Mouse (Mus musculus): Measurements from ENCODE around the gene Gm9887.
"Not testable (repeated sequence)": the region's sequence is repeated elsewhere in the genome, so short reads cannot be mapped to it uniquely, and the experiment has no call there.

The Gm9887 gene

DNA sequence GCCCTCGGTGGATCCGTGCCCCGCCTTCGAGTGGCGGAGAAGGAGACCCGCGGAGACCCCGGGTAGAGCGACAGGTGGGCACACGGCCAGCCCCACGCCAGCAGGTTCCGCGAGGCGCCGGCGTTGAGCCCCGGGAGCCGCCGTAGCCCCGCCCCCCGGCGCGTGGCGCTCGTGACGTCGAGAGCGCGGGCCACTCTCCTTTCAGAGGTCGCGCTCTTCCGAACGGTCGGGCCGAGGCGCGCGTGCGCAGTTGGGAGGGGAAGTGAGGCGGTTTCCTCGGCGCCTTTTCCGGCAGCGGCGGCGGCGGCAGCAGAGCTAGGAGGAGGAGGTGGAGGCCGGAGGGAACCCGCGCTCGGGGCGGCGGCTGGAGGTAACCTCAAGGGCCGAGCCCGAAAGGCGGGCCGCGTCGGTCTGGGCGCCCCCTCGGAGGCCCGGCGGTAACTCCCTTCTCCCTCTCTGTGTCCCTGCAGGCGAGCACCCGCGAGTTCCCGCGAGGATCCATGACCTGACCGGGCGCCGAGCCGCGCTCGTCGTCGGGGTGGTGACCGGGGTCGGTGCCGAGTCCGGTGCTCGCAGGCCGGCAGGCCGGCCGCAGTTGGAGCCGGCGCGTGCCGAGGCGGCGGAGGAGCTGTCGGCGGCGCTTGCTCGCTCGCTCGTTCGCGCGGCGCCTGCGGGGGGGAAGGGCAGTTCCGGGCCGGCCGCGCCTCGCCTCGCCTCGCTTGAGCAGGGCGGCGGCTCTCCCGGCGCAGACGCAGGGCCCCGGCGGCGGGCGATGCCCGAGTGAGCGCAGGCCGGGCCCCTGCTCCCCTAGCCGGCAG, at the start of gene Gm9887, which contains the start of gene Arf6:
Gene Gm9887, minus strand, starts transcription at position 605 of the 818 bp plus-strand sequence.
Gene Arf6, plus strand, starts transcription at position 297 of the 818 bp plus-strand sequence.
- peak; percentile 98 to 99 for DNase-seq

DNA sequence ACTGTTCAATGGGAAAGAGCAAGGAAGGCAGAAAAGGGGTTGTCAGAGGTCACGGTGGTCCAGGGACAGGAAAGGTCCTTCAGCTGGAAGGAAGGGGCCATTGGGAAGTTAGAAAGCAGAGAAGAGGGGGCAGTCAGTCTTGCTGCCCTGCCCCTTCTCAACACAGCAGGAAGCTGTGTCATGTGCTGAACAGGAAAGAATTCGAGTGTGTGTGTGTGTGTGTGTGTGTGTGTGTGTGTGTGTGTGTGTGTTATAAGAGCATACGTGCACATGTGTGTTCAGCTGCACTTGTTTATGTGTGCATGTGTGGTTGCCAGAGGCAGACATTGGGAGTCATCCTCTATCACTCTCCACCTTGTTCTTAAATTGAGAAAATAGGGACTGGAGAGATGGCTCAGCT, 48.5 kb upstream of the Gm9887 start:
- DNase-seq: no peak

DNA sequence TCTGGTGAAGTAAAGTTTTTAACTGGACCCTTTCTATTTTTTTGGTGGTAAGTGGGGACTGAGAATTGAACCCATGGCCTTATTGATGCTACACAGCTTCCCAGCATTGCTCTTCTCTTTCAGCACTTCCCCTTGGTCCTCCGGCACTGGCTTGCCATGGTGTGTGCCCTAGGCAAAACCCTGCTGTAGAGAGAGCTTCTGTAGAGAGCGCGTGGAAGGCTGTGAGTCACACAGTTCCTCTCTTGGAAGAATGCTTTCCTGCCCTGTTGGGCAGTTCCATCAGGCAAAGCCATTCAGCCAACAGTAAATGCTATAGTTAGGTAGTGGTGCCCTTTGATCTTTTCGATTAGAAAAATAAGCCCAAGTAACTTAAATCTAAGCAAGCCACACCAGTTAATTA, 47.3 kb upstream of the Gm9887 start:
- DNase-seq: no peak

DNA sequence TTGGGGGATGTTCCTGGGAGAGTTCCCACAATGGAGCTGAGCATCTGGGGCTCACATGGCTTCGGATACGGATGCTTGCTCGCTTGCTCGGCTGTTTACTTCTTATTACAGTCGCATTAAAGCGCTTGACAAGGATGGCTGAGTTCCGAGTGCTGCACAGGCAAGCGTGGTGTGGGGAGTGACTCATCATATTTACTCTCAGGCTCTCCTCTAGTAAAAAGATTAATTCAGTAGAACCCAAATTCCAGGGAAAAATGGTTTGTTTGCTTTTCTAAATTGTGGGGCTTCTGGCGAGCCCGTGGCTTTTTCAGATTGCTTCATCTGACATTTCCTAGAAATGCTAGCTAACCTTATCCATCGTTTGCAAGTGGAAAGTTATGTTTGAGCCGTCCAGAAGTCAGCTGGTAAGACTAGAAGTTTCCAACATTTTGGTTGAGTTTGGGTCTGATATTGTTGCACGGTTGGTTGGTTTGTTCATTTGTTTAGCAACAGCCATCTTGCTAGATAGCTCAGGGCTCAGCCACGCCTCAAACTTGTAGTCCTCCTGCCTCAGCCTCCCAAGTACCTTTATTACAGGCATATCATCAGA, 46.9 kb upstream of the Gm9887 start:
- DNase-seq: no peak

DNA sequence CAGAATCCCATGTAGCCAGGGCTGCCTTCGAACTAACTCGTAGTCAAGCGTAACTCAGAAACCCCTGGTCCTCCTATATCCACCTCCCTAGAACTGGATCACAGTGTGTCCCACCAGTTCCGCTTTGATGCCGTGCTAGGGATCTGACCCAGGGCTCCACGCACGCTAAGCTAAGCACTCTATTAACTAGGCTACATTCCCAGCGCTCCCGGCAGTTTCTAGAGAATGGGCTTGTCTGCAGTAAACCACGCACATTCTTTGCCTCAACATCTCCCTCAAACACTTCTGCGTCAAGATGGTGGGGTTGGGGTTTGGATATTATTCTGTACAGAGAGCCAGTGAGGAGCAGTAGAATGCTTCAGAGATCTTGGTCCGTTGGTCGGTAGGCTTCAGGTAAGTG, 46.3 kb upstream of the Gm9887 start:
- DNase-seq: no peak

DNA sequence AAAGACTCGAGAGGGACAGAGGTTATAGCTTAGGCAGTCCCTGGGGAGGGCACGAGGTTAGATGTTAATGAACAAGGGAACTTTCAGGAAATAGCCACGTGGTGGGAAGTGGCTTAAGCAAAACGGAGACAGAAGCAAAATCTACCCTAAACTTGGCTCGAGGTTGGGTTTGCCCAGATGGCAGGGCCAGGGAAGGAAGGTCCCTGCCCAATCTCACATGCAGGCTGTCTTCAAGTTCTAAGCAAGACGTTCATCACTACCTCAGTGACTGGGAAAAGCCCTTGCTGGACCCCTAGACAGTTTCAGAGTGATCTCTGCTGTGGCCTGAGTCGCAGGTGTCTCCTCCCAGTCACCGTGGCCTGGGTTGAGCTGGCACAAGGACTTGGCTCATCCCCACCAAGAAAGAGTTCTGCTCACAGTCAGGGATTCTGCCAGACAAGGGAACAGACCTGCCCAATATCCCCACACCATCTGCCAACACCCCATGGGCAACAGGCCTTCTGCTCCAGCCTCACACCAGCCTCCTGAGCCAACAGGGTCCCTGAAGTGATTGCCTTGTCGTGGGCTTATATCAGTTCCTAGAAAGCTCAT, 45.5 kb upstream of the Gm9887 start:
- peak; percentile 52 to 62 for DNase-seq

DNA sequence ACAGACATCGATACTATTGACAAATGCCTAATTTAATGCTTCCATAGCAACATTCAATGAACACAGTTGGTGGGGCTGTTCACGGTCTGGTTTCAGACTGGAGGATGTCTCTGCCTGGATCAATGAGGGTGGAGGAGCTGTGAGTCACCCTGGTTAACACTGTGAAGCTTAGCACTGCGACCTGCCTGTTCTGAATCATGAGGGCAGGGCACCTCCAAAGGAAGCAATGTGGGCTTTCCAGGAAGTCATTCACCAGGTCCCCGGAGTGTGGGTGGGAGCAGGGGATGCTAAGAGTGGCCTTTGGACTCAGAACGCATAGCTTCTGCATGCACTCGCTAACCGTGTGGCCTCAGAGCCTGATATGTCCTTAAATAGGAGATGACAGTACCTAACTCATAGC, 44.5 kb upstream of the Gm9887 start:
- DNase-seq: no peak

DNA sequence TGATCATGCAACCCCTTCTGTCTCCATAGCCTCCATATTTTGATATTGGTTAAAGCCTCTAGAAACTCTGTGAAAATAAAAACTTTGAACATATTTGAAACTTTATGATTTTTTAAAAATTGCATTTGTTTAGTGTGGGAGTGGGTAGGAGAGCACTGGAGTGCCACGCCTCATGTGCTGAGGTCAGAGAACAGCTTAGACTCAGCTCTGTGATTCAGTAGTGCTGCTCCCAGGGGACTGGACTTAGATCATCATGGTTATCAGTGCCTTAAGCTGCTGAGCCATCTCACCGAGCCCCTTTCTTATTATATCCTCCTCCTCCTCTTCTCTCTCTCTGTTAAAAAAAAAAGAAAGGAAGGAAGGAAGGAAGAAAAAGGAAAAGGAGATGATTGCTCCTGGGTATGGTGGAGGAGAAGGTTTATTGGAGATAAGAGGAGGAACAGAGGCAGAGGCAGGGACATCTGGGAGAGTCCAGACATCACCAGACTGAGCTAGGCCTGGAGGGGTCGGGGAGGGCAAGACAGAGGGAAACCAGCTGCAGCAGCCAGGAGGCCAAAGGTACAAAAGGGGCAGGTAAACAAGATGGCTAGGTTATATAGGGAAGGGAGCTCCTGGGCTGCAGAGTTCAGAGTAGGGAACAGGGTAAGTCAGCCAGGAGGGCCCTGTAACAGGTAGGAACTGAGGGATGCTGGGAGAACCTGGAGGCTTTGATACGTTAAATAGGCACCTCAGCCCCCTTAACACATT, 42.7 kb upstream of the Gm9887 start:
- no peak for DNase-seq

DNA sequence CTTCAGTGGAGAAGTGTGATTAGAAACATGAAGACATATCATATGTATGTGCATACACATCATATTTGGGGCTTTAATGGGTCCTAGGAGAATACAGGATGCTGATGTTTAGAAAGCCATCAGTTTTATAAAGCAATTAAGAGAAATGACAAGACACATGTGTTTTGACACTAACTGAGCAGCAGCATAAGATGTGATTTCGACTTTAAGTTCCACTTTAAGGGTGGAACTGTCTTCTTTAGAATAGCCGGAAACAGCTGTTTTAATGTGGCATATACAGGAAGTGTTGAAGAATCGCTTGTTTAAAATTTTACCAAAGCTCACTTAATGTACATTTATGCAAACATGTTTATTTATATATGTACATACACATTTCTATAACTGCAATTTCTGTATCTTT, 41.0 kb upstream of the Gm9887 start:
- no peak for DNase-seq

DNA sequence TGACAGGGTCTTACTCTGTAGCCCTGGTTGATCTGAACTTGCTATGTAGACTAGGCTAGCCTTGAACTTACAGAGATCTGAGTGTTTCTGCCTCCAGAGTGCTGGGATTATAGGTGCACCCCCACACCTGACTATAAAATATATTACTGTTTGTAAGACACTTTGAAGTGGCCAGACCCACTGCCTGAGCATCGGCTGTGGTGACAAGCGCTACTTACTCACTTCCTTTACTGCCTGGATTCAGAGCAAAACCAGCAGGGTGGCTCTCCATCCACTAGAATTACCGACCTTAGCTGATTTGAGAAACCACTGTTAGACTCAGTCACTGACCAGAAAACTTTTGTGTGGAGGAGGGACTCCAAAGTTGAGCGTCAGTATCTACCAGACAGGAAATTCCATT, 39.7 kb upstream of the Gm9887 start:
- no peak for DNase-seq

DNA sequence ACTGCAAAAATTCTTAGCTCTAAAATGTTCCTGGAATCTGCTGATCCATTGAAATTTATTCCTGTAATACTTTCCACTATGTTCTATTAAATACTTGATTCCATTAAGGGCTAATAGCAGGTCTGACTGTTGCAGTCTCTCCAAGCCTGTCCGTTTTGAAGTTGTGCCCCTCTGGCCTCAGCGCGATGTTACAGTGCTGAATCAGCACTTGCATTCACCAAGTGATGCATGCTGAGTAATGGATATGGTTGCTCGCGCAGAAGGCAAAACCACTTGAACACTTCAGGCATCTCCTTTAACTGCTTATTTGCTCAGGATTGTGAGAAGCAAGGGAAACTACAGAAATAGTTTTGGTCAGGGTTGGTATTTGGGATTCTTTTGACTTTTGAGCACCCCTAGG, 38.5 kb upstream of the Gm9887 start:
- no peak for DNase-seq

DNA sequence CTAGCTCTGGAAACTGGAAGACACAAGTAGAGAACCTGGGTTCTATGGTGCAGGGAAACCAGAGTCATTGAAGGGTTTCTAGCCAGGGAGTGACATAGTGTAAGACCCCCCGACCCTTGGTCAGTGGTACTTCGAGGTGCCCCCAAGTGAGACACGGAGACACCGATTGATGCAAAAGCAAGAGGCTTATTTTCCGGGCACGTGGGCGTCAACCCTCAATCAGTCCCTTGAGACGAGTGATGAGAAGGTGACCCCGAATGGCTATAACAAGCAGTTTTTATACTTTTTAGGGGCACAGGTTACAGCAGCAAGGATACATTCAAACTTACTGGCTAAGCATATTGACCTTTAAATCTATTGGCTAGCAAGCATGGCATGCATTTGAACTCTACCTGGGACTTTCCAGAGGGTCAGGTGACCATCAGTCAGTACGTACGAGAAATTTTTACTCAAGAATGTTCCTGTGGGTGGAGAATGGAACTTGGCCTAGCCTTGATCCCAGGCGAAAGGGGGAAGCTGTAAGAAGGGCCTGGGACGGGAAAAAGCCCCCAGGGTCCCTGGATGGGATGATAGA, 30.4 kb upstream of the Gm9887 start:
- no peak for DNase-seq

DNA sequence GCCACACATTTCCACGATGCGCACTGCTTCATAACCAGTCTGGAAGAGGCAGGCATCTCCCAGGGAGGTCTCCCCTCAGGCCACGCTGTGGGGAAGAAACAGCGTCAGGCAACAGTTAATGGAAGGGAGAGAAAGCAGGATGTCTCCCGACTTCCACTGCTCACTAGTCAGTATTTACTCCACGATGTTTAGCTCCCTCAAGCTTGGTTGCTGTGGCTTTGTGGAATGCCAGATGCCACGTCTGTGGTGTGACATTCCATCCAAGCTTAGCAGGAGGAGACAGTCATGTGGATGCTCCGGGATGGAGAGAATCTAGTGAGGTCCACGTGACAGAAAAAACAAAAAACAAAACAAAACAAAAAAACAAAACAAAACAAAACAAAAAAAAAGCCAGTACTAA, 29.8 kb upstream of the Gm9887 start:
- no peak for DNase-seq

DNA sequence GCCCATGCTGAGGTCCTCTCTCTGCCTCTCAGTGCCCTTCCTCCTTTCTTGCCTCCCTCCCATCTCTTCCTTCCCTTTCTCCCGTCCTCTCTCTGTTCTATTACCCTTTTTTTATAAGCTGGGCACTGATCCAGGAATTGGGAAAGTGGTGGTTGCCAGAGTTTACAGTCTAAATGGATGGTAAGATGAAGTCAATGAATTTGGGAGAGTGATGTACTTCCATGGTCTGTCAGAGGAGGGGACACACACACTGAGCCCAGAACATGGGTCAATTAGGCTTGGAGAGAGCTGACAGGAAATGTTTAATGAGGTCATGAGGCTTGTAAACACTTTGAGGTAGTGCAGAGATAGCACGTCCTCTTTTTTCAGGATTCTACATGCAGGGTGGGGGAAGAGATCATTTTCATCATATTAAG, 28.6 kb upstream of the Gm9887 start:
- no peak for DNase-seq

DNA sequence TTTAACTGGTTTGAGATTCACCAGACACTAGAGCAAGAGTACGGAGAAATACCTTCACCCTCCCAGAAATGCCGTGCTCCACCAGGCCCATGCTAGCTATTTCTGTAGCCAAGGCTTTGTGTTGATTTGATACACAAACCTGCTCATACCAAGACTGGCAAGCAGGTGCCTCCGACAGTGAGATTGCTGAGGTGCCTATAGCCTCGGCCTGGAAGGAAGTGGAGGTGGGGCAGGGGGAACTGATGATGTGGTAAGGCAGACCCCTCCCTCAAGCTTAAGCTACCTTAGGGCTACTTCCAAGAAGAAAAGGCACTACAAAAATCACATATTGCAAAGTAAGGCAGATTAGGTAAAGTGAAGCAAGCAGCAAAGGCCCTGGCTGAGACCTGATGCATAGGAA, 28.1 kb upstream of the Gm9887 start:
- no peak for DNase-seq

DNA sequence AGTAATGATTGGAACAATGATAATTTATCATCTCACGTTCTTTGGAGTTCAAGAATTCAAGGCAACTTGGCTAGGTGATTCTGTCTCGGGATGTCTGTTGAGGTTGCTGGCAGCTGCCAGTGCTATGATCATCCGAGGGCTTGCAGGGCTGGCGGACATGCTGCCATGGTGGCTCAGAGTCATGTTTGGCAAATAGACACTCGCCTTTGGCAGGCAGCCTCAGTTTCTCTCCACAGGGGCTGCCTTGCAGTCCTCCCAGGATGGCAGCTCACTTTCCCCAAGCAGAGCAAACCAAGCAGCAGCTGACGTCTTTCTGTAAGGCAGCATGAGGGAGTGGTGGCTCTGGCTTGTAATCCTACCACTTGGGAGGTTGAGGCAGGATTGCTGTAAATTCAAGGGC, 22.2 kb upstream of the Gm9887 start:
- no peak for DNase-seq

DNA sequence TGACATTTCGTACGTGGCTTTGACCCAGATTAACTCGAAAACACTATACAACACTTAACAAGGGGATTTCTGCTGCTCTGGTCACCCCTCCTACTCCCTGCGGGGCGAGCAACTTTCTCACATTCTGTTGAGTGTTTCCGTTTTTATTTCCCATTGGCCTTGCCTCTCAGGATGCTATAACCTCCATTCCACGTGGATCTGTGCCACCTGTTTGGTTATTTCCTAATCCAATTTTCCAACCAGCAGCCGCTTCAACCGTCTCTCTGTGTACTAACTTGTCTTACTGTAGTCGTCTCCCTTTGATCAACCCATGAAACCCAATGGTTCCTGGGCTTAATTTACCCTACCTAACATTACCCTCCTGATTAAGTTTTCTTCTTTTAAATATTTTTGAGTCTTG, 20.8 kb upstream of the Gm9887 start:
- no peak for DNase-seq

DNA sequence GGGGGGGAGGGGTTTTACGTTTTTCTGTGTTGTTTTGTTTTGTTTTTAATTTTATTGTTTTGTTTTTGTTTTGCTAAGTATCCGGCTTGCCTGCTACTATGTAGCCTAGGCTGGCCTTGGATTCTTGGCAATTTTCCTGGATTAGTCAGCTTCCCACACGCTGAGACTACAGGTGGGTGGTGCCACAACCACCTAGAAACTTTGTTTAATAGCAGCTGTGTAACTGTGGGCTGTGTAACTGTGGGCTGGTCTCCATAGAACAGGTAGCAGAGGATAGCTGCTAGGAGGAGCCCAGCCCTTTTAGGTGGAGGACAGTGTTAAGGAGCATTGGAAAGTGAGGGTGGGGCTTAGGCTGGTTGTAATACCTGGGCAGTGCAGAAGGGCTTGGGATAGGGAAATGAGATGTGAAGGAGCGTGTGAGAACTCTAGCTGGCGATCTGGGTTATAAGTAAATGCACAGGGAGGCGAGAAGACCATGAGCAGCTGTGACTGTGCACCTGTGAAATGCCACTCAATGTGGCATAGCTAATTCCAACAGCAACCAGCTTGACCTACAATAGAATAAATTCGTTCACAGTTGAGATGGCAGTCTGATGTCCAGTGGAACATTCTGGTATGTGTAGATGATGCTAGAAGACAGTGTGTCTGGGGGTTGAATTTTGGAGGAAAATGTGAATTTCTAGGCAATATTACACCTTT, 17.9 kb upstream of the Gm9887 start:
- no peak for DNase-seq

DNA sequence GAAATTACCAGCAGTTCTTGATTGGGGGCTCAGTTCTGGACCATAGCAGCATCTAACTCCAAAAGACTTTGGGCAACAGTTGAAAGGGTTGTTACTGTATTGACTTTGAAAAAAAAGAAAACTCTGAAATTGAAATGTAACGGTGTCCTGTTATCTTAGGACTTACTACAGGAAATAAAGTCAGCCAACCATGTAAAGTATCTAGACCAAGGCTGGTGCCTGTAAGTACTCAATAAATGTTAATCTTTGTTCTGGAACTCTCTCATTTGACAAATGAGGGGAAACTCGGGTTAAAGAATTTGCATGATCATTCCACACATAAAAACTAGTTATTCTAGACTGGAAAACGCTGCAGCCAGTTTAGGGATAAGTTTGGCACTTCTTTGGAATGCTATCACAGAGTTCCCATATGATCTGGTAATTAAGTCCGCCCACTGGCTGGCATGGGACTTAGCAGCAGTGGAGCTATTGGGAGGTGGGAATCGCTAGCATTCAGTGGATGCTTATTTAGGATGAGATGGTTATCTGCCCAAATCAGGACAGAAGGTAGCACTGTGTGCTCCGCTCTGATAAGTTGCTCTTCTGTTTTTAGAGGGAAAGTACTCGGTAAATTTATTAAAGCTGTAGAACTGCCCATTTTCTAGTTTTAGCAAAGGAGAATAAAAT, 17.1 kb upstream of the Gm9887 start:
- no peak for DNase-seq

DNA sequence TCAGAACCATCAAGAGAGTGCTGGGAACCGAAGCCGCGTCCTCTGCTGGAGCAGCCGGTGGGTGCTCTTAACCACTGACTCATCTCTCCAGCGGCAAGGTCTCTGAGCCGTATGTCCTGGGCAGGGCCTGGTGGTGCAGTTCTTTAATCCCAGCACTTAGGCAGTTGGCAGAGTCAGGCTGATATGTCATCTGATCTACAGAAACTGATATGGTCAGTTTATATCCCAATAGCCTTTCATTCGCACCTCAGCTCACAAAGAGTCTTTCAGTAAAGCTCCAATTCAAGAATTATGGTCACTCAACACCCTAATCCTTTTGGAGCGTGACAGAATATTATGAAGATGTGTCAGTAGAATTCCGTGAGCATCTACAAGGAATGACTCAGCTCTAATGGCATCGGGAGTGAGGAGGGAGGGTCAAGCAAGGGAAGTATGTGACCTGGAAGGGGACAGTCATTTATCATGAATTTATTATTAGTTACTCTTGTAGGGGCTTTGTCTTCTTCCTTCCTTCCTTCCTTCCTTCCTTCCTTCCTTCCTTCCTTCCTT, 16.1 kb upstream of the Gm9887 start:
- DNase-seq: no peak

DNA sequence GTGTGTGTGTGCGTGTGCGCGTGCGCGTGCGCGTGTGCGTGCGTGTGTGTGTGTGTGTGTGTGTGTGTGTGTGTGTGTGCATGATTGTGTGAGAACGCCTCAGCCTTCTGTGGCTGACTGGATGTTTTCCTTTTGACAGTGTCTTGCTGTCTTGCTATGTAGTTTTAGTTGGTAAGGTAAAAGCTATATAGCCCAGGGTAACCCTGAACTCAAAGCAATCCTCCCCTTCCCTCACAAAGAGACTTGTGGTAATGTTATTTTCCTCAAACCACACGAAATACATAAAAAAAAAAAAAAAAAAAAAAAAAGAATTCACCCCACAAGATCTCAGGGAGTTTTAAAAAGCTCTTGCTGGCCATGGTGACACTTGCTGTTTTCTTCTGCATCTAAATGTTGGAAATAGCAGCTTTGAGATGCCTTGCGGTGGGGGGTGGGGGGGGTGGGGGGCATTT, 14.0 kb upstream of the Gm9887 start:
- not testable (repeated sequence) for DNase-seq

Data from kidney, postnatal 25 days (tissue).